Mouse (Mus musculus): ENCODE results near the gene Gmpr. TPM values are rescaled to one million over a fixed set of nuclear protein-coding genes. Genes with fewer than 3 reads are reported as not detected.

Gene Gmpr
- polyA plus RNA-seq, 1 experiment from 2014 or later: 25.6 TPM

DNA sequence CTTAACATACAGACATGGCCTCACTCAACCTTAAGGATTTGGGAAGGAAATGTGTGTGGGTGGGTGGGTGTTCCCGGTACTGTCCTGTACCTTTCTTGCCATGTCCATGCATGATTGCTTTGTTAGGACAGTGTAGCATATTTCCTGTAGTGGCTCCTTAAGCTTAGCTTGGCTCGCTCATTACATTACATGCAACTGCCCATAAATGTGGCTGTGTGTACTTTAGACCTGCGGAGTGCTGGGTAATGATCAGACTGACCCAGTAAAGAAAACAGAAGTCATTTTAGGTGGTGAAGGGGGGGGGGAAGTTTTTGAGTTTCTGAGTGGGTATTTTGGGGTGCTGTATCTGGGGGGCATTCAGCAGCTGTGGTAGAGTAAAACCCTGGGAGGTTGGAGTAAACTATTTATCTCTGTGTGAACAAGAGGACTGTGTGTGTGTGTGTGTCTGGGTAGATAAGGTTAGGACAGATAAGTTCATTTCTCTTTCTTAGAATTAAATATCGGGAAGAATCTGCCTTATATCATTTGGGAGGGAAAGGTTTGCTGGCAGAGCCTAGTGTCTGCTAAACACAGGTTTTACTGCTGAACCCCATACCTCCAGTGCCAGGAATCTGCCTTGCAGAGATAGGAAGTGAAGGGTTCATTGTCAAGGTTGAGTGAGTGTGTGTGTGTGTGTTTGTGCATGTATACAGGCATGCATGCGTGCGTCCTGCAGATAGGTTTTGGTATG is 4.6 kb downstream of the Gmpr start:
- Histone ChIP-seq H3K27me3 (replicated peaks; ENCODE audit: low read depth, poor library complexity, severe bottlenecking) (peaks cover 57% of the 10 kb centered on the region), H3K4me3 (no peak overlapping the region), H3K27ac (replicated peaks) (no peak overlapping the region; the same call in none of the 2 replicates), H3K9me3 (no peaks in the 10 kb centered on the region), H3K36me3 (replicated peaks) (no peaks in the 10 kb centered on the region), H3K4me1 (peaks cover 64% of the 10 kb centered on the region)
- no peak for DNase-seq (ENCODE audit: low spot score)
- WGBS: 90% methylated on average over 6 of the region's 6 CpGs

DNA sequence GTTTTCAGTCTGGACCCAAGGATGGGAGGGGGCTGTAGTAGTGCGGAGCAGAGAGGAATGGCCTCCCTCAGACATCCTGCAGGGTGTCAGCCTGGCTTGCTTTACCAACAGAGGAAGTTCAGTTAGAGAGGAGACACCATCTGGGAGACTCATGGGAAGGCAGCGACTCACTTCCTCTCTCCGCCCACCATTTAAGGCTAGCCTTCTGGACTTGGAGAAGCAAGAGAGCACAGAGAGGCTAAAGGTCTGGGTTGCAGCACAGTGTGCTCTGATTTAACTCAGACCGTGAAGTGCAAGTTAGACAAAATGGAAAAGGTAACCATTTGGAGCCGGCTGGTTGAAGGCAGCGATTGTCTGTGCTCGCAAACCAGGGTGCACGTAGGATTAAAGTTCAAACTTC is 5.3 kb downstream of the Gmpr start:
- DNase-seq (ENCODE audit: low spot score): no peak
- H3K4me1 ChIP-seq: peaks cover 65% of the 10 kb centered on the region
- no peaks in the 10 kb centered on the region for H3K36me3 ChIP-seq (replicated peaks)
- H3K27me3 ChIP-seq (replicated peaks; ENCODE audit: low read depth, poor library complexity, severe bottlenecking): peaks cover 57% of the 10 kb centered on the region
- 0 out of 2 replicates have a peak overlapping the region, but pooled peaks have one; percentile 30 for H3K27ac ChIP-seq (replicated peaks)
- no peaks in the 10 kb centered on the region for H3K9me3 ChIP-seq
- WGBS: 76% methylated on average over 8 of the region's 8 CpGs
- H3K4me3 ChIP-seq: no peak overlapping the region

DNA sequence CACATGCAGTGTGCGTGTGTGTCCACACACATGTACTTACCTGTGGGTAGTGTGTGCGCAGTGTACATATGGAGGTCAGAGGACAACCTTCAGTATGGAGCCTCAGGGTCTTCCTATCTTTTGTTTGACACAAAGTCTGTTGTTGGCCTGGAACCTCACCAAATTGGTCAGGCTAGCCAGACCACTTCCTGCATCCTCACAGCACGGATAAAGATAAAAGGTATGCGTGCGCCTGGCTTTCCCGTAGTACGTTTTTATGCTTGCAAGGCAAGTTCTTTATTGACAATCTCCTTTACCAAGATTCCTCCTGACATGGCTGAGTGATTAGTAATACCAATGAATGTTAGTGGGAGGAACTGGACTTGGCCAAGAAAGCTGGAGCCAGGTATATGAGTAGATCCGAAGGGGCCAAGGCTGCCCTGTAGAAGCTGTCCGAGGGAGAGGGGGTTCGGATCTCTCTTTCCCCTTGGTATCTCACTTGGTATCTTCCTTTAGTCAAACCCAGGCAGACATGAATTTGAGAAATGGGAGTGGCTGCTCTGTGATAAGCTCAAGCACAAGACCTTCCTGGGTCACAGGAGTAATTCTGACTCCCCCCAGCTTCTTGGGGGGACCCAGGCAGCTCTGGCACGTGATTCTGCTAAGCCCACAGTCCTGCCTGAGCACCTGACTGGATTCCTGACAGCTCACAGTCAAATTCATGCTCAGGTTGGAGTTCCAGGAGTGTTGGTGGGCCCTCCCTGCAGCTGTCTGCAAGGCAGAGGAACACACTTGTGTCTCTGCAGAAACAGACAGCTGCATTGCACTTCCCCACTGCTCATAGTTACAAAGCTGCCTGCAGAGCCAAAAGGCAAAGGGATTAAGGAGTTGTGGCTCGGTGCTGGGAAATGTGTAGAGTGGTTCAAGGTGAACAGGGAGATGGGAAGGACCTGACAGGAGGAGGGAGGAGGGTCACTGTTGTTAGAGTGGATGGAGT is 6.1 kb downstream of the Gmpr start:
- Histone ChIP-seq H3K27me3 (replicated peaks; ENCODE audit: low read depth, poor library complexity, severe bottlenecking) (peaks cover 56% of the 10 kb centered on the region), H3K4me3 (no peak overlapping the region), H3K27ac (replicated peaks) (peak overlapping the region; percentile 54; the same call in 1 of the 2 replicates), H3K9me3 (no peaks in the 10 kb centered on the region), H3K4me1 (peaks cover 58% of the 10 kb centered on the region), H3K36me3 (replicated peaks) (no peaks in the 10 kb centered on the region)
- DNase-seq (ENCODE audit: low spot score): no peak
- 81% methylated on average over 12 of the region's 12 CpGs for WGBS

DNA sequence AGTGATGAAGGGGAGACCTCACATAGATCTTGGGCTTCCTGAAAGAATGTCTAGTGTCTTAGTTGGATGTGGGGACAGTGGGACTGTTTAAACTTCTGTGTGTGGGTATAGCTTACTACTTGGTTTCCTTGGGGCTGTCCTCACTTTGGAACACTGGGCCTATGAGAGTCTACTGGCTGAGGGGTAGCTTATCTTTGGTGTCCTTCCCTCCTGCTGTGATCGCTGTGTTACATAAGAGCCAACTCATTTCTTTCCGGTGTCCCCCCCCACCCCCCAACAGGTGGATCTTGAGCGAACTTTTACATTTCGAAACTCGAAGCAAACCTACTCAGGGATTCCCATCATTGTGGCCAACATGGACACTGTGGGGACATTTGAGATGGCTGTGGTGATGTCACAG is 6.9 kb downstream of the Gmpr start:
- peaks cover 52% of the 10 kb centered on the region for H3K4me1 ChIP-seq
- no peak for DNase-seq (ENCODE audit: low spot score)
- peaks cover 48% of the 10 kb centered on the region for H3K27me3 ChIP-seq (replicated peaks; ENCODE audit: low read depth, poor library complexity, severe bottlenecking)
- no peak overlapping the region for H3K4me3 ChIP-seq
- H3K36me3 ChIP-seq (replicated peaks): no peaks in the 10 kb centered on the region
- 86% methylated on average over 5 of the region's 5 CpGs for WGBS
- H3K9me3 ChIP-seq: no peaks in the 10 kb centered on the region
- H3K27ac ChIP-seq (replicated peaks): 0 out of 2 replicates have a peak overlapping the region, but pooled peaks have one; percentile 54

DNA sequence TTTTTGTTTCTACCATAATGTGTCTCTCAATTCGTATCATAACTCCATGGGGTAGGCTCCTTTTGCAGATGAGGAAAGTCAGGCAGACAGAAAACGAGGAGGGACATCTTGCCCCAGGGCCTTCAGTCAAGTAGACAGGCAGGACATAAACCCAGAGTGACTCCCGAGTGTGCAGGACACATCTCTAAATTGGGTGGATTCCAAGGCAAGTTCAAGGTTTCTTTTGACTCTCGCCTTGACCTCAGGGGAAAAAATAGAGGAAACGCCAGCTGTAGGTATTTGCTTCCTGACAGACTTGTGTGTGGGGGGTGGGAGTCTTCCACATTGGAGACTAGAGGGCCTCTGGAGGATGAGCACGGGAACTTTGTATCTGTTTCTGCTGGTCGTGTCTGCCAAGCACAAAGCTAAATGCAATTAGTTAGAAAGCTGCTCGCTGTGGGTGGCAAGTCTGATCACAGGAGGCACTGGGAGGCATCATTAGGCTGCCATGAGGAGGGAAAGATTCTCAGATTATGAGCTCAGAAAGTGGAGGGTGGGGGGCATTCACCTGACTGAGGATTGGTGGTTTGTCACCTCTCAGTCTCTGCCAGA is 7.7 kb downstream of the Gmpr start:
- no peak overlapping the region for H3K27ac ChIP-seq (replicated peaks)
- no peaks in the 10 kb centered on the region for H3K36me3 ChIP-seq (replicated peaks)
- WGBS: 45% methylated on average over 8 of the region's 8 CpGs
- no peaks in the 10 kb centered on the region for H3K9me3 ChIP-seq
- H3K27me3 ChIP-seq (replicated peaks; ENCODE audit: low read depth, poor library complexity, severe bottlenecking): peaks cover 40% of the 10 kb centered on the region
- H3K4me3 ChIP-seq: no peak overlapping the region
- H3K4me1 ChIP-seq: peaks cover 52% of the 10 kb centered on the region
- no peak for DNase-seq (ENCODE audit: low spot score)

DNA sequence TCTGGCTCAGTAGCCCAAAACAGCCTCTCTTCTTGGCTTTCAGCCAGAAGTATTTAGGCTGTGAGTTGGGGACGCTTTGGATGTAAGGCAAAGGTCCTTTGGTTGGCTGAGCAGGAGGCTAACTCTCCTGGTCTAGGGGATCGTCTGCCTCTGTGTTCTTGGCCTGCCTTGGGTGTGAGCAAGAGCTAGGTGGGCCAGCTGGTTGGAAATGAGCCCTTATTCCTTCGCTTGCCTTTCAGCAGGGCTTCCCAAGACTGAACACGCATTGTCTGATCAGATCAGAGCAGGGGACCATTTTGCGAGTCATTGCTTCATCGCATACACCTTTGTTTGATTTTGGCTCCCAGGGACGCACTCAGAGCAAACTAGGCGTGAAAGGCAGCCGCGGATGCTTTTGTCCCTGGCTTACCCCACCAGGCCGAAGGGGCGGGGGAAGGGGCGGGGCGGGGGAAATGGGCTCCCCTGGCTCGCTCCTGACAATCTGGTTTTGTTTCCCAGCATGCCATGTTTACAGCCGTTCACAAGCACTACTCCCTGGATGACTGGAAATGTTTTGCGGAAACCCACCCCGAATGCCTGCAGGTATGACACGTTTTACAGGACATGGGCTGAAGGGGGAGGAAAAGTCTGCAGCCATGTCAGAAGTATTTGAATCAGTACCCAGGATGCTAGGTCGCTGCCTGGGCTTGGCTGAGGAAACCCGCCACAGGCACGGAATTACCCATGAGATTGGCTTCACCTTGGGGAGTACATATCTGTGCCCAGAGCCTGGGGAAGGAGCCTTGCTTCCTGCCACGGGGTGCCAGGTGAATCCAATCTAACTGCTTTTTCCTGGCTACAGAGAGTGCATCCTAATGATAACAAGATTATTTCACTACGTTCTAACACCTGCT is 9.5 kb downstream of the Gmpr start:
- Histone ChIP-seq H3K9me3 (no peaks in the 10 kb centered on the region), H3K27me3 (replicated peaks; ENCODE audit: low read depth, poor library complexity, severe bottlenecking) (peaks cover 35% of the 10 kb centered on the region; the same call in 1 of the 2 replicates), H3K4me3 (peak overlapping the region; percentile 50), H3K27ac (replicated peaks) (peak overlapping the region; percentile 69), H3K36me3 (replicated peaks) (no peaks in the 10 kb centered on the region), H3K4me1 (peaks cover 44% of the 10 kb centered on the region)
- peak; percentile 86 for DNase-seq (ENCODE audit: low spot score)
- 4% methylated on average over 24 of the region's 24 CpGs for WGBS

DNA sequence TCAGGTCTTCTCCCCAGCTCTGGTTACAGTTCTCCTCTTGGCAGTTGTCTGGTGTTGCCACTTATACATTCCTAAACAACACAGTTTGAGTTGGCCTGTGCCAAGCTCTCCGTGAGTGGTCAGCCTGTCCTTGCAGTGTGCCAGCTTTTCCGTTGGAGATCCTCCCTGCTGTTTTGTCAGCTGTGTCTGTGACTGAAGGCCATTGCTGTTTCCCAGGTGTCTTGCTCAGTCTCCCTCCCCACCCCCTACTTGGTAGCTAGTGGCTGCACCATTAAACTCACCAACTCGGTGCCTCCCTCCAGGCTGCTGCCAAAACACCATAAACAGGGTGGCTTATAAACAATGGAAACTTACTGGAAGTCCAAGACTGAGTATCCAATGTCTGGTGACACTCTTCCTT is 17.1 kb downstream of the Gmpr start:
- 73% methylated on average over 3 of the region's 3 CpGs for WGBS
- H3K27me3 ChIP-seq (replicated peaks; ENCODE audit: low read depth, poor library complexity, severe bottlenecking): no peaks in the 10 kb centered on the region
- H3K4me3 ChIP-seq: no peak overlapping the region
- DNase-seq (ENCODE audit: low spot score): no peak
- H3K9me3 ChIP-seq: no peaks in the 10 kb centered on the region
- peaks cover 11% of the 10 kb centered on the region; the same call in 1 of the 2 replicates for H3K4me1 ChIP-seq
- no peak overlapping the region for H3K27ac ChIP-seq (replicated peaks)
- H3K36me3 ChIP-seq (replicated peaks): no peaks in the 10 kb centered on the region

DNA sequence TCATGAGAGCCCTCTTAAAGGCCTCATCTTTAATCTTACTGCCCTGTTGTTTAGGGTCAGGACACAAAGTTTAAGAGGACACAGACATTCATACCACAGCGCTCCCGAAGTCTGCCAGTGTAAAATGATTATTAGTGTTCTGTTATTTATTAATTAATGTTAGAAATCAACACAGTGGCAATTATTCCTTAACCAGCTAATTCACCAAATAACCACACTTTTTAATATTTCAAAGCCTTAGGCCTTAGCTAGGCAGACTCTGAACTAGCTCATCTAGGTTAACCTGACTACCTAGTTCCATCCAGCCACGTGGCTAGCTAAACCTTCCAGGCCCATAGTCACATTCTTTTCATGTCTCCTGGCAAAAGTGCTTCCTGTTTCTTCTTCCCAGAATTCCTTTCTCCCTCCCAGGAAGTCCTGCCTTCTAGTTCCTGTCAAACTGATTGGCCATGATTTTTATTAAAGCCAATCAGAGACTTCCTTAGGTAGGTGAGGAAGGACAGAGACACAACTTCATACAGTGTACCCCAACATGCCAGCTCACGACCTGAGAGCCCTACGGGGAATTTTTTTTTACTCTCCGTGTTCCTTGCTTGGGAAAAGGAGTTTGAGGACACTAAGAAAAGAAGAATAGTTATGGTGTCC is 17.7 kb downstream of the Gmpr start:
- 90% methylated on average over 6 of the region's 6 CpGs for WGBS
- DNase-seq (ENCODE audit: low spot score): no peak
- Histone ChIP-seq H3K27me3 (replicated peaks; ENCODE audit: low read depth, poor library complexity, severe bottlenecking) (no peaks in the 10 kb centered on the region), H3K4me3 (no peak overlapping the region), H3K4me1 (peaks cover 11% of the 10 kb centered on the region; the same call in 1 of the 2 replicates), H3K27ac (replicated peaks) (no peak overlapping the region), H3K9me3 (no peaks in the 10 kb centered on the region), H3K36me3 (replicated peaks) (no peaks in the 10 kb centered on the region)

DNA sequence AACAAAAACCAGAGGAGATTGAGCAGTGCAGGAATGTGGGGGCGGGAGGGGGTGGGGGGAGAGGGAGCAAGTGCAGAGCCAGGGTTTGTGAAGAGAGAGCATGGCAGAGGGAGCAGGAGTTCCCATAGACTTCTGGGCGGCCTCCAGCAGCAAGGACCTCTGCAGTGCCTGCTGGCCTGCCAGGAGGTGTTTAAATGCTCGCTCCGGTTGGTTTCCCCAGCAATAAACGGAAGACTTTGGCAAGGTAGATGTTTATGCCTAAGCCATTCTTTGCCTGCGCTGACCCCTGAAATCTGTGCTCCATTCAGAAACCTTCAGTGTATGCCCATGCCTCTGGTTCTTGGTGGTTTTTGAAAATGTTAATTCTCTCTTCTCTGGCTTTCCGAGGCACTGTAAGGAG is 19.0 kb downstream of the Gmpr start:
- no peaks in the 10 kb centered on the region for H3K36me3 ChIP-seq (replicated peaks)
- H3K4me1 ChIP-seq: peaks cover 22% of the 10 kb centered on the region
- no peak for DNase-seq (ENCODE audit: low spot score)
- H3K9me3 ChIP-seq: no peaks in the 10 kb centered on the region
- H3K4me3 ChIP-seq: no peak overlapping the region
- WGBS: 64% methylated on average over 7 of the region's 7 CpGs
- H3K27me3 ChIP-seq (replicated peaks; ENCODE audit: low read depth, poor library complexity, severe bottlenecking): no peaks in the 10 kb centered on the region
- H3K27ac ChIP-seq (replicated peaks): peak overlapping the region; percentile 51; the same call in 1 of the 2 replicates

DNA sequence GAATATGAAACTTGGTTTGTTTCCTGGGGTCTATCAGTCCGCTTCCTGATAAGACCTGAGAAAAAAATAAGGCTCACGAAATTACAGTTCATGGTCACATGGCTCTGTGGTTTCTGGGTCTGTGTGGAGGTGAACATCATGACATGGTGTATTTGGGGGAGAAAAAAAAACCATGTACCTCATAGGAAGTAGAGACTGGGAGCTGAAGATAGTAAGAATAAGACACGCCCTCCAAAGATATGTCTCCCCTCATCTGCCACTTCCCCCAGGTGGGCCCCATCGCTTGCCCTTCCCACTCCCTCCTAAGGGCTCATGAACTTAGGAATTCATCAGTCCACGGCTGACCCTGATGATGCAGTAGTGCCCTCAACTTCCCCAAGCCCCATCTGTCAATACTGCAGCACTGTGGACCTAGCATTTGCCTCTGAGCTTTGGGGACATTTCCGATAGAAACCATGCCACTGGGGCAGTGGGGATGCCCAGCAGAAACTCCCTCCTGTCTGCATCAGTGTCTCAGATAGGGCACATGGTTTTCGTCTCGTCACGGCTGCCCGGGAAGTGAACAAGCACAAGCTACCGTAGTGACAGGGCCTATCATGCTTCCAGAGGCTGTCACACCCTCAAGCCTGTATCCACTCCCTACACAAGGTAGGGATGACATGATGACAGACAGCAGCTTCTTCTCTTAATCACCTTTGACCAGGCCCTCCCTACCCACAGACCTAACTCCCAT is 20.2 kb downstream of the Gmpr start:
- WGBS: 88% methylated on average over 11 of the region's 11 CpGs
- no peaks in the 10 kb centered on the region for H3K9me3 ChIP-seq
- no peak overlapping the region for H3K4me3 ChIP-seq
- no peak overlapping the region for H3K27ac ChIP-seq (replicated peaks)
- no peak for DNase-seq (ENCODE audit: low spot score)
- no peaks in the 10 kb centered on the region for H3K36me3 ChIP-seq (replicated peaks)
- no peaks in the 10 kb centered on the region for H3K27me3 ChIP-seq (replicated peaks; ENCODE audit: low read depth, poor library complexity, severe bottlenecking)
- H3K4me1 ChIP-seq: peaks cover 22% of the 10 kb centered on the region

DNA sequence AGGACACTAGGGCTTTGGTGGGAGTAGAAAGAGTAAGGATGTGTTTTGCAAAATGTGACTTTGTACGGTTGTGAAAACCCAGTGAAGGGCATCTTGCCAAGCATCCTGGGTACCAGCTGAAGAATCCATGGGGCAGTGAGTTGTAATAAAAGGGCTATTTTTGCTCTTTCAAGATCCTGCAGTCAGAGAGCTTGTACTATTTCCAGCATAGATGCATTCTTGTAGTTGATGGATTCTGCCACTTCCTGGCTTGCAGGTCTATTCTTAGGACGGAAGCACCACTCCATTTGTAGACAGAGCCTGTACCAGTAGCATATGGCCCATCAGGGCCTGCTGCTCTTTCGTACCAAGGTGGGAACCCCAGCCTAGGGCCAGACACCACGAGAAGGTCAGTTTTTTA is 21.5 kb downstream of the Gmpr start:
- H3K9me3 ChIP-seq: no peaks in the 10 kb centered on the region
- DNase-seq (ENCODE audit: low spot score): no peak
- 87% methylated on average over 4 of the region's 4 CpGs for WGBS
- peaks cover 22% of the 10 kb centered on the region for H3K4me1 ChIP-seq
- H3K36me3 ChIP-seq (replicated peaks): no peaks in the 10 kb centered on the region
- no peak overlapping the region for H3K4me3 ChIP-seq
- no peak overlapping the region for H3K27ac ChIP-seq (replicated peaks)
- no peaks in the 10 kb centered on the region for H3K27me3 ChIP-seq (replicated peaks; ENCODE audit: low read depth, poor library complexity, severe bottlenecking)
